Mouse (Mus musculus): Measurements from ENCODE around the gene Abhd5. TPM values are rescaled to one million over a fixed set of nuclear protein-coding genes. Genes with fewer than 3 reads are reported as not detected.

Gene Abhd5
- polyA plus RNA-seq, 1 experiment from 2014 or later = 25.6 TPM

DNA sequence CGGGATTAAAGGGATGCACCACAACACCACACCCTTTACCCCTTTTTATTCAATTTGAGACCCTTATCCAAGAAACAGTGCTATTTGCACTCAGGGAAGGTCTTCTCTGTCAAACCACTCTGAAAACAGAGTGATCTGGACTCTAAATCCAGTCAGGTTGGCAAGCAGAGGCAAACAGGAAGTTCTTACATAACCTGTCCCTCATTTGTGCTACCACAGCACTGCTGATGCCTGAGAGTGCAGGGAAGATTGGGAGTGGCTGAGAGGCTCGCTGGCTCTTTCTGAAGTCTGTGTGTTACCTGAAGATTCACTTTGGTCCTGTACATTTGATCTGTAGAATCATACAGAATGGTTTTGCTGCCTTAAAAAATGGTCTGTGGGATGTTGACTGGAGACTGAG is 14.7 kb upstream of the Abhd5 start:
- no peak overlapping the region for H3K27ac ChIP-seq (ENCODE audit: low read depth)
- WGBS = 66% methylated on average over 2 of the region's 2 CpGs
- H3K27me3 ChIP-seq (ENCODE audit: insufficient read depth, low read length) = no peaks in the 10 kb centered on the region
- no peak overlapping the region for H3K4me2 ChIP-seq
- no peak for DNase-seq
- no peaks in the 10 kb centered on the region for H3K4me1 ChIP-seq (ENCODE audit: insufficient read depth)
- ATAC-seq (ENCODE audit: insufficient read depth) = no peak
- no peak overlapping the region for H3K9ac ChIP-seq
- H3K36me3 ChIP-seq (ENCODE audit: insufficient read depth) = no peaks in the 10 kb centered on the region
- H3K4me3 ChIP-seq (ENCODE audit: low read depth, low read length) = no peak overlapping the region
- H3K9me3 ChIP-seq (ENCODE audit: low read depth, low read length) = no peaks in the 10 kb centered on the region
- no peak for TF ChIP-seq CTCF (IDR thresholded peaks at IDR 0.05; ENCODE audit: low read depth)

DNA sequence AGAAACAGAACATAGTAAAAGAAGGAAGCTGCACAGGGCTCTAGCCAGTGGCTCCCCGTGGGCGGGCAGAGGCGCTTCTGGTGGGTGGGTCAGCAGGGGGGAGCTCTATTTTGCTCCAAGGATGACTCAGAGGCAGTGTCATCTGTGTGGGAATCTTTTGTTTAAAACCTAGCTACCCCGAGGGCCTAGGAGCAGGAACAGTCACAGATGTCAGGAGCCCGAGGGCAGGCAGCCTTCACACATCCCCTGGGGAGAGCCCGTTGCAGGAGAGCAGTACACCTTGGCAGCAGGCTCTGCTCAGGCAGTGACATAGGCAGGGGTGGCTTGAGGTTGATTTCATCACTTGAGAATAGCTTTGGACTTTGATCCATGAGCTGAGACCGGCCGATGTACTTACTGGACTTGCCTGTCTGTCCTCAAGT is 13.9 kb upstream of the Abhd5 start:
- H3K27ac ChIP-seq (ENCODE audit: low read depth) = no peak overlapping the region
- no peaks in the 10 kb centered on the region for H3K4me1 ChIP-seq (ENCODE audit: insufficient read depth)
- no peak for DNase-seq
- 44% methylated on average over 8 of the region's 8 CpGs for WGBS
- no peaks in the 10 kb centered on the region for H3K27me3 ChIP-seq (ENCODE audit: insufficient read depth, low read length)
- no peak overlapping the region for H3K4me2 ChIP-seq
- no peak for ATAC-seq (ENCODE audit: insufficient read depth)
- no peaks in the 10 kb centered on the region for H3K36me3 ChIP-seq (ENCODE audit: insufficient read depth)
- no peak overlapping the region for H3K9ac ChIP-seq
- no peak overlapping the region for H3K4me3 ChIP-seq (ENCODE audit: low read depth, low read length)
- no peak for TF ChIP-seq CTCF (IDR thresholded peaks at IDR 0.05; ENCODE audit: low read depth)
- H3K9me3 ChIP-seq (ENCODE audit: low read depth, low read length) = no peaks in the 10 kb centered on the region

DNA sequence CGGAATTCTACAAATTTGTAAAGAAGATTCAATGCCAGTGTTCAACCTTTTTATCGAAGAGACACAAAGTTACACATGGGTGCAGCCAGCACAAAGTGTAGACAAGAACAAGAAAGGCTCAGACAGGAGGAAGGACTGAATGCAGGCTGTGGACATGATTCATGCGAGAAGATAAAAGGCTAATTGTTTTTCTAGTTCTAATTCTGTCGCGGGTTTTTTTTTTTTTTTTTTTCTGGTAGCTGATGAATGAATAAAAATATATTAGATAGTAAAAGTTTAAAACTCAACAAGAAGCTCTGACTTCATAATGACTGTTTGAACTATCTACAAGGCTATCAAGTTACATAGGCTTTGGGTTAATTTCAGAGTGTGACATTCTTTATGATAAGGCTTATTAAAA is 11.4 kb upstream of the Abhd5 start:
- no peaks in the 10 kb centered on the region for H3K36me3 ChIP-seq (ENCODE audit: insufficient read depth)
- H3K4me2 ChIP-seq = no peak overlapping the region
- H3K27ac ChIP-seq (ENCODE audit: low read depth) = no peak overlapping the region
- H3K4me3 ChIP-seq (ENCODE audit: low read depth, low read length) = no peak overlapping the region
- H3K9me3 ChIP-seq (ENCODE audit: low read depth, low read length) = no peaks in the 10 kb centered on the region
- H3K27me3 ChIP-seq (ENCODE audit: insufficient read depth, low read length) = no peaks in the 10 kb centered on the region
- no peaks in the 10 kb centered on the region for H3K4me1 ChIP-seq (ENCODE audit: insufficient read depth)
- no peak for TF ChIP-seq CTCF (IDR thresholded peaks at IDR 0.05; ENCODE audit: low read depth)
- ATAC-seq (ENCODE audit: insufficient read depth) (no peak), DNase-seq (no peak)
- H3K9ac ChIP-seq = no peak overlapping the region
- WGBS = 56% methylated on average over 5 of the region's 5 CpGs

DNA sequence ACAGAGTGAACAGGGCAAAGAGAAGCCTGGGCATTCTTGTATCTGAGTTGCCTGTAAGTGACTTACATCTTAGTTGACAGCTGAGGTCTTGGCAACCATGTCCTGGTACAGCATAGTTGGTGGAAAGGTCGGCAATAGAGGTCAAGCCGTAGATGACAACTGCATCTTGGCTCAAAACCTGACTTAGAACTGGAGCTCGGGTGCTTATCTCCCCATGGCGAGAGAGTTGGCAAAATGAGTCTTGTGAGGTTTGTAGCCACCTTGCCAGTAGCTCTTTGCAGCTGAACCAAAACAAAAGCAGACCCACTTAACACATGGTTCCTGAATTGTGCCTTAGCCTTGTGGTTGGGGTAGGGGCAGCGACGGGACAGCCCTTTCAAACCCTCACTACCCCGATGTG is 8.0 kb upstream of the Abhd5 start:
- H3K4me1 ChIP-seq (ENCODE audit: insufficient read depth) = no peaks in the 10 kb centered on the region
- H3K27ac ChIP-seq (ENCODE audit: low read depth) = no peak overlapping the region
- no peaks in the 10 kb centered on the region for H3K36me3 ChIP-seq (ENCODE audit: insufficient read depth)
- no peak for TF ChIP-seq CTCF (IDR thresholded peaks at IDR 0.05; ENCODE audit: low read depth)
- 77% methylated on average over 7 of the region's 7 CpGs for WGBS
- DNase-seq (no peak), ATAC-seq (ENCODE audit: insufficient read depth) (no peak)
- H3K4me3 ChIP-seq (ENCODE audit: low read depth, low read length) = no peak overlapping the region
- H3K27me3 ChIP-seq (ENCODE audit: insufficient read depth, low read length) = no peaks in the 10 kb centered on the region
- no peaks in the 10 kb centered on the region for H3K9me3 ChIP-seq (ENCODE audit: low read depth, low read length)
- H3K9ac ChIP-seq = no peak overlapping the region
- no peak overlapping the region for H3K4me2 ChIP-seq

DNA sequence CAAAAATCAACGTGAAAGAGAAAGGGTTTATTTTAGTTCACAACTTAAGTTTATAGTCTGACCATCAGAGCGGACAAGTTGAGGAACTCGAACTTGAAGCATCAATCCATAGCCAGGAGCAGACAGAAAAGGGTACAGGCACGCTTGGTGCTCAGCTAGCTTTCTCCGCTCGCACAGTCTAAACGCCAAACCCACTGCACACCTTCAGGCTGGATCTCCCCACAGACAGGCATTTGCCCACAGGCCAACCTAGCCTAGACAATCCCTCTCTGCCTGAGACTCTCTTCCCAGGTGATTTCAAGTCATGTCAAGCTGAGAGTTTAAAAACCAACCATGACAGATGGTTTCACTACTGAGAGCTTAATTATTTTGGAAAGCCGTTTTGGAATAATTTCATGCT is 6.8 kb upstream of the Abhd5 start:
- no peaks in the 10 kb centered on the region for H3K4me1 ChIP-seq (ENCODE audit: insufficient read depth)
- H3K36me3 ChIP-seq (ENCODE audit: insufficient read depth) = no peaks in the 10 kb centered on the region
- H3K4me2 ChIP-seq = no peak overlapping the region
- H3K27me3 ChIP-seq (ENCODE audit: insufficient read depth, low read length) = no peaks in the 10 kb centered on the region
- no peak for ATAC-seq (ENCODE audit: insufficient read depth)
- H3K4me3 ChIP-seq (ENCODE audit: low read depth, low read length) = no peak overlapping the region
- no peak overlapping the region for H3K9ac ChIP-seq
- no peaks in the 10 kb centered on the region for H3K9me3 ChIP-seq (ENCODE audit: low read depth, low read length)
- no peak for TF ChIP-seq CTCF (IDR thresholded peaks at IDR 0.05; ENCODE audit: low read depth)
- WGBS = 78% methylated on average over 8 of the region's 8 CpGs
- no peak overlapping the region for H3K27ac ChIP-seq (ENCODE audit: low read depth)
- no peak for DNase-seq

DNA sequence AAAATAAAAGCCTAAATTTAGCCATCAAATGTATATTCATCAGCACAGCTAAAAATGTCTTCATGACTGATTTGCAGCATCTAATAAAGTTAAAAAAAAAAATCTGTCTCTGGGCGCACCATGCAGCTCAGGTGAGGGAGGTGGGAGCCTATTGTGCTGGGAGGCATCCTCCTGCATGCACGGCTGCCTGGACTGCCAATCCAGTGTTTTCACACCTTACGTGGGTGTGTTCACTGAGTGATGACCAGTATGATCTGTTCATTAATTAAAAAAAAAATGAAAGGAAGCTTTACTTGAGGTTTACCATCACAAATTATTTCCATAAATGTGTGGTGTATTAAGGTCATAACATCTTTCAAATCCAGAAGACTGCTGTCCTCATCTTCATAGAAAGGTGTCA is 6.1 kb upstream of the Abhd5 start:
- no peak for ATAC-seq (ENCODE audit: insufficient read depth)
- Histone ChIP-seq H3K27ac (ENCODE audit: low read depth) (no peak overlapping the region), H3K4me2 (no peak overlapping the region), H3K4me3 (ENCODE audit: low read depth, low read length) (no peak overlapping the region), H3K4me1 (ENCODE audit: insufficient read depth) (no peaks in the 10 kb centered on the region), H3K36me3 (ENCODE audit: insufficient read depth) (no peaks in the 10 kb centered on the region), H3K27me3 (ENCODE audit: insufficient read depth, low read length) (no peaks in the 10 kb centered on the region), H3K9ac (no peak overlapping the region), H3K9me3 (ENCODE audit: low read depth, low read length) (no peaks in the 10 kb centered on the region)
- no peak for DNase-seq
- 83% methylated on average over 3 of the region's 3 CpGs for WGBS
- no peak for TF ChIP-seq CTCF (IDR thresholded peaks at IDR 0.05; ENCODE audit: low read depth)

DNA sequence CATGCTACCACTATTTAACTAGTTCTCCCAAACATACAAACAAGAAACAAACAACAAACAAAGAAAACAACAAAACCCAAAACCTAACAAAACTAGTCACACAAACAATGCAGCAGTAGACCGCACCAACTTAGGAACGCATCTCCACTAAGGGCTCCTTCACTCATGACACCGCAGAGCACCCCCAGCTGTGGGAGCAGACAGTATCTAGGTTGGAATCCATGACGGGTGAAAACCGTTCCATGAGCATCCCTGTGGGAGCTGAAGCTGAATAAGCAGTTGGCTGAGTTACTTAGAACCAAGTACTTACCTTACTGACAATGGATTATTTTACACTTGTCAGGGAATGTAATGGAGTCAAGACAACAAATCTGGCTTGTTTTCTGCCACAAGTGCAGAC is 5.3 kb upstream of the Abhd5 start:
- ATAC-seq (ENCODE audit: insufficient read depth) = no peak
- WGBS = 80% methylated on average over 5 of the region's 5 CpGs
- DNase-seq = no peak
- no peaks in the 10 kb centered on the region for H3K9me3 ChIP-seq (ENCODE audit: low read depth, low read length)
- no peak for TF ChIP-seq CTCF (IDR thresholded peaks at IDR 0.05; ENCODE audit: low read depth)
- no peak overlapping the region for H3K4me2 ChIP-seq
- H3K4me1 ChIP-seq (ENCODE audit: insufficient read depth) = no peaks in the 10 kb centered on the region
- no peak overlapping the region for H3K4me3 ChIP-seq (ENCODE audit: low read depth, low read length)
- no peak overlapping the region for H3K9ac ChIP-seq
- H3K27me3 ChIP-seq (ENCODE audit: insufficient read depth, low read length) = no peaks in the 10 kb centered on the region
- H3K27ac ChIP-seq (ENCODE audit: low read depth) = no peak overlapping the region
- no peaks in the 10 kb centered on the region for H3K36me3 ChIP-seq (ENCODE audit: insufficient read depth)

DNA sequence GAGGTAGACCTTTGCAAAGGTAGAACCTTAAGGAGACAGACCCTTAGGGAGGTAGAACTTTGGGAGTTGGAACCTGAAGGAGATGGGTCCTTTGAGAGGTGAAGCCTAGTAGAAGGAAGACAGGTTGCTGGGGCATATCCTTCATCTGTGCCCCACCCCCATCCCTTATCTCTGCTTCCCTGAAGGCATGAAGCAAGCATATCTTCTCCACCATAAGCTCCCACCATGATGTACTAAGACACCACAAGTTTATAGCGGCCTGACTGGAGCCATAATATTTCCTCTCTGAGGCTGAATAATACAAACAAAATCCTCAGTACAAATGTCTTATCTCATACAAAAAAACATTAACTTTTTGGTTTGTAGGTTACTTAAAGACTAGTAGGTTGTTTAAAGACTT is 3.5 kb upstream of the Abhd5 start:
- no peaks in the 10 kb centered on the region for H3K36me3 ChIP-seq (ENCODE audit: insufficient read depth)
- H3K27me3 ChIP-seq (ENCODE audit: insufficient read depth, low read length) = no peaks in the 10 kb centered on the region
- H3K9ac ChIP-seq = no peak overlapping the region
- no peak for ATAC-seq (ENCODE audit: insufficient read depth)
- no peaks in the 10 kb centered on the region for H3K4me1 ChIP-seq (ENCODE audit: insufficient read depth)
- H3K27ac ChIP-seq (ENCODE audit: low read depth) = no peak overlapping the region
- WGBS = 78% methylated on average over 1 of the region's 1 CpGs
- no peak overlapping the region for H3K4me3 ChIP-seq (ENCODE audit: low read depth, low read length)
- no peak for DNase-seq
- TF ChIP-seq CTCF (IDR thresholded peaks at IDR 0.05; ENCODE audit: low read depth) = no peak
- no peaks in the 10 kb centered on the region for H3K9me3 ChIP-seq (ENCODE audit: low read depth, low read length)
- H3K4me2 ChIP-seq = no peak overlapping the region
